Mouse (Mus musculus): ENCODE data around the gene Gm49380. TPM values are rescaled to one million over a fixed set of nuclear protein-coding genes. Genes with fewer than 3 reads are reported as not detected.

The Gm49380 gene
- polyA plus RNA-seq, 1 experiment from 2014 or later, result 0.29 TPM

- H3K36me3 ChIP-seq (ENCODE audit: insufficient read depth, low read length), result no peaks in the 10 kb centered on the region
- no peak overlapping the region for H3K9ac ChIP-seq (replicated peaks; ENCODE audit: low read depth)
- no peak overlapping the region for H3K27ac ChIP-seq (ENCODE audit: low read length)
- WGBS, result 44% methylated on average over 14 of the region's 14 CpGs
- DNase-seq (ENCODE audit: low spot score) (no peak), ATAC-seq (no peak)
- TF ChIP-seq EP300 (IDR thresholded peaks at IDR 0.05), result no peak
- no peak for TF ChIP-seq CTCF (IDR thresholded peaks at IDR 0.05)
- no peak overlapping the region for H3K4me2 ChIP-seq (replicated peaks; ENCODE audit: low read depth, low read length)
- H3K9me3 ChIP-seq (ENCODE audit: low read length), result no peaks in the 10 kb centered on the region
- no peak overlapping the region for H3K4me3 ChIP-seq (ENCODE audit: low read depth, low read length)
- no peaks in the 10 kb centered on the region for H3K4me1 ChIP-seq (ENCODE audit: insufficient read depth, low read depth, low read length)
- H3K27me3 ChIP-seq (replicated peaks; ENCODE audit: insufficient read depth, low read length), result peaks cover 17% of the 10 kb centered on the region
These were observed 68.7 kb downstream of the Gm49380 start for GRCm38 (mm10) chr9:44044426-44045157.

GRCm38 (mm10) chr9:44043708-44044425 is 69.4 kb downstream of the Gm49380 start:
- ATAC-seq (no peak), DNase-seq (ENCODE audit: low spot score) (no peak)
- Histone ChIP-seq H3K4me3 (ENCODE audit: low read depth, low read length) (no peak overlapping the region), H3K4me1 (ENCODE audit: insufficient read depth, low read depth, low read length) (no peaks in the 10 kb centered on the region), H3K27me3 (replicated peaks; ENCODE audit: insufficient read depth, low read length) (peaks cover 17% of the 10 kb centered on the region), H3K4me2 (replicated peaks; ENCODE audit: low read depth, low read length) (0 out of 2 replicates have a peak overlapping the region, but pooled peaks have one; percentile 19), H3K9me3 (ENCODE audit: low read length) (no peaks in the 10 kb centered on the region), H3K27ac (ENCODE audit: low read length) (no peak overlapping the region), H3K36me3 (ENCODE audit: insufficient read depth, low read length) (no peaks in the 10 kb centered on the region), H3K9ac (replicated peaks; ENCODE audit: low read depth) (no peak overlapping the region)
- WGBS, result 5% methylated on average over 23 of the region's 23 CpGs
- TF ChIP-seq EP300 (IDR thresholded peaks at IDR 0.05) (no peak), CTCF (IDR thresholded peaks at IDR 0.05) (no peak)

- Histone ChIP-seq H3K4me1 (ENCODE audit: insufficient read depth, low read depth, low read length) (no peaks in the 10 kb centered on the region), H3K4me3 (ENCODE audit: low read depth, low read length) (no peak within 1 kb of the TSS), H3K36me3 (ENCODE audit: insufficient read depth, low read length) (no peaks in the 10 kb centered on the region), H3K9me3 (ENCODE audit: low read length) (no peaks in the 10 kb centered on the region), H3K27ac (ENCODE audit: low read length) (no peak within 1 kb of the TSS), H3K27me3 (replicated peaks; ENCODE audit: insufficient read depth, low read length) (peaks cover 17% of the 10 kb centered on the region), H3K9ac (replicated peaks; ENCODE audit: low read depth) (no peak within 1 kb of the TSS), H3K4me2 (replicated peaks; ENCODE audit: low read depth, low read length) (0 out of 2 replicates have a peak within 1 kb of the TSS, but pooled peaks have one; percentile 19)
- TF ChIP-seq CTCF (IDR thresholded peaks at IDR 0.05), result no peak
- TF ChIP-seq EP300 (IDR thresholded peaks at IDR 0.05), result no peak
- DNase-seq (ENCODE audit: low spot score), result peak; percentile 42
- under 1% methylated on average over 29 of the region's 30 CpGs for WGBS
- no peak for ATAC-seq
These were observed 70.2 kb downstream of the Gm49380 start, which contains the start of gene Thy1 for GRCm38 (mm10) chr9:44042836-44043707. TSS of gene Thy1 (plus strand) at chr9:44043384.

- peaks cover 17% of the 10 kb centered on the region for H3K27me3 ChIP-seq (replicated peaks; ENCODE audit: insufficient read depth, low read length)
- ATAC-seq, result no peak
These were observed 71.0 kb downstream of the Gm49380 start for GRCm38 (mm10) chr9:44042396-44042680.

GRCm38 (mm10) chr9:44041511-44042395 is 71.5 kb downstream of the Gm49380 start:
- H3K9ac ChIP-seq (replicated peaks; ENCODE audit: low read depth), result no peak overlapping the region
- peaks cover 17% of the 10 kb centered on the region for H3K27me3 ChIP-seq (replicated peaks; ENCODE audit: insufficient read depth, low read length)
- no peak overlapping the region for H3K27ac ChIP-seq (ENCODE audit: low read length)
- no peaks in the 10 kb centered on the region for H3K36me3 ChIP-seq (ENCODE audit: insufficient read depth, low read length)
- no peak for TF ChIP-seq CTCF (IDR thresholded peaks at IDR 0.05)
- no peak for TF ChIP-seq EP300 (IDR thresholded peaks at IDR 0.05)
- no peaks in the 10 kb centered on the region for H3K4me1 ChIP-seq (ENCODE audit: insufficient read depth, low read depth, low read length)
- no peak for DNase-seq (ENCODE audit: low spot score)
- no peaks in the 10 kb centered on the region for H3K9me3 ChIP-seq (ENCODE audit: low read length)
- no peak overlapping the region for H3K4me3 ChIP-seq (ENCODE audit: low read depth, low read length)
- no peak overlapping the region for H3K4me2 ChIP-seq (replicated peaks; ENCODE audit: low read depth, low read length)
- WGBS, result 74% methylated on average over 7 of the region's 7 CpGs
- ATAC-seq, result no peak

More at GRCm38 (mm10) chr9:44042396-44042680, 71.0 kb downstream of the Gm49380 start:
- Histone ChIP-seq H3K36me3 (ENCODE audit: insufficient read depth, low read length) (no peaks in the 10 kb centered on the region), H3K9me3 (ENCODE audit: low read length) (no peaks in the 10 kb centered on the region), H3K9ac (replicated peaks; ENCODE audit: low read depth) (no peak overlapping the region), H3K4me3 (ENCODE audit: low read depth, low read length) (no peak overlapping the region), H3K4me2 (replicated peaks; ENCODE audit: low read depth, low read length) (no peak overlapping the region), H3K4me1 (ENCODE audit: insufficient read depth, low read depth, low read length) (no peaks in the 10 kb centered on the region), H3K27ac (ENCODE audit: low read length) (no peak overlapping the region)
- TF ChIP-seq CTCF (IDR thresholded peaks at IDR 0.05), result no peak
- no peak for TF ChIP-seq EP300 (IDR thresholded peaks at IDR 0.05)
- WGBS, result 67% methylated on average over 1 of the region's 1 CpGs
- no peak for DNase-seq (ENCODE audit: low spot score)

Measured in lung, postnatal 0 days (tissue).